Mouse (Mus musculus) CH12.LX (cell line): ENCODE results near the gene Mpv17. TPM values are rescaled to one million over a fixed set of nuclear protein-coding genes. Genes with fewer than 3 reads are reported as not detected.

ENCODE experiments used
- DNase-seq: peaks from one replicate; pipeline ENCODE4 v3.0.0-alpha.2; 2013; ENCODE audit errors: extremely low read depth
- H3K27ac ChIP-seq: 2 replicates; pipeline ENCODE4 v1.5.1; 2012; ENCODE audit warnings: low read depth, mild to moderate bottlenecking, control low read depth, moderate library complexity; ENCODE audit not compliant: insufficient read depth
- H3K27me3 ChIP-seq: replicated peaks from 2 replicates; pipeline ENCODE3; 2012; ENCODE audit warnings: inconsistent platforms
- H3K36me3 ChIP-seq, 2 experiments: replicated peaks in 1 of 2; 2 replicates each; pipeline versions ENCODE3 to v1.6.1; 2012; ENCODE audit warnings: inconsistent platforms in 1 of 2, low read length in 1 of 2, mild to moderate bottlenecking in 1 of 2, mixed read lengths in 1 of 2, moderate library complexity in 1 of 2; ENCODE audit not compliant: control insufficient read depth in 1 of 2, insufficient read depth in 1 of 2
- H3K4me1 ChIP-seq, 2 experiments: 2 replicates each; pipeline ENCODE4 v1.6.1; 2012; ENCODE audit warnings: inconsistent platforms in 1 of 2, moderate library complexity in 1 of 2; ENCODE audit not compliant: insufficient read depth in 2 of 2, control insufficient read depth in 1 of 2
- H3K4me2 ChIP-seq: 2 replicates; pipeline ENCODE4 v1.6.1; 2012; ENCODE audit warnings: low read depth, mild to moderate bottlenecking, control low read depth; ENCODE audit not compliant: poor library complexity, insufficient read depth, severe bottlenecking
- H3K4me3 ChIP-seq, 3 experiments: fragments of 150-350 bp in 1 of 3; sonication (generic) in 1 of 3; replicated peaks in 1 of 3; 2 replicates each; pipeline versions ENCODE3 to v1.5.1; 2011 to 2012; ENCODE audit warnings: low read depth in 2 of 3, low read length in 2 of 3, mild to moderate bottlenecking in 2 of 3, moderate library complexity in 2 of 3, control low read depth in 1 of 3, improper control_type of control experiment in 1 of 3, inconsistent platforms in 1 of 3, mixed read lengths in 1 of 3; ENCODE audit not compliant: poor library complexity in 1 of 3
- H3K79me2 ChIP-seq: replicated peaks from 2 replicates; pipeline ENCODE4 v1.6.1; 2012; ENCODE audit warnings: mild to moderate bottlenecking, moderate library complexity; ENCODE audit not compliant: control insufficient read depth, poor library complexity, insufficient read depth, severe bottlenecking; ENCODE audit errors: extremely low read depth
- H3K9ac ChIP-seq: 2 replicates; pipeline ENCODE4 v1.6.1; 2012; ENCODE audit warnings: low read depth, mild to moderate bottlenecking, control low read depth, moderate library complexity; ENCODE audit not compliant: insufficient read depth
- H3K9me3 ChIP-seq: replicated peaks from 2 replicates; pipeline ENCODE3; 2012; ENCODE audit warnings: low read length, inconsistent platforms, mixed read lengths
- CHD1 ChIP-seq: IDR thresholded peaks from 2 replicates; pipeline ENCODE4 v1.6.1; 2012; ENCODE audit warnings: low read depth, low read length, improper control_type of control experiment, inconsistent platforms
- CTCF ChIP-seq, 2 experiments: IDR thresholded peaks in 1 of 2; conservative IDR thresholded peaks in 1 of 2; 2 replicates each; pipeline ENCODE4 v1.5.1; 2011 to 2012; ENCODE audit warnings: low read depth in 2 of 2, low read length in 2 of 2, improper control_type of control experiment in 1 of 2, inconsistent platforms in 1 of 2, mild to moderate bottlenecking in 1 of 2, moderate library complexity in 1 of 2
- ELF1 ChIP-seq: IDR thresholded peaks from 2 replicates; pipeline ENCODE4 v1.6.1; 2014; ENCODE audit warnings: low read depth, mild to moderate bottlenecking, inconsistent platforms, low read length, improper control_type of control experiment
- HCFC1 ChIP-seq: IDR thresholded peaks from 2 replicates; pipeline ENCODE4 v1.6.1; 2012; ENCODE audit warnings: low read depth, mild to moderate bottlenecking, inconsistent platforms, low read length, improper control_type of control experiment
- MEF2A ChIP-seq: IDR thresholded peaks from 2 replicates; pipeline ENCODE4 v1.6.1; 2014; ENCODE audit warnings: low read depth, mild to moderate bottlenecking, inconsistent platforms, low read length, improper control_type of control experiment, borderline replicate concordance
- NELFE ChIP-seq: IDR thresholded peaks from 2 replicates; pipeline ENCODE4 v1.6.1; 2011; ENCODE audit warnings: low read depth, low read length, improper control_type of control experiment
- POLR2A ChIP-seq: IDR thresholded peaks from 2 replicates; pipeline ENCODE4 v1.6.1; 2011; ENCODE audit warnings: low read depth, mild to moderate bottlenecking, improper control_type of control experiment, low read length
- POLR2AphosphoS2 ChIP-seq: IDR thresholded peaks from 2 replicates; pipeline ENCODE4 v1.6.1; 2011; ENCODE audit warnings: low read depth, low read length, improper control_type of control experiment
- RCOR1 ChIP-seq: conservative IDR thresholded peaks from 2 replicates; pipeline ENCODE4 v1.6.1; 2012; ENCODE audit warnings: low read depth, mild to moderate bottlenecking, inconsistent platforms, low read length, improper control_type of control experiment
- TCF12 ChIP-seq: IDR thresholded peaks from 2 replicates; pipeline ENCODE4 v1.6.1; 2014; ENCODE audit warnings: low read depth, mild to moderate bottlenecking, inconsistent platforms, low read length, improper control_type of control experiment
- USF1 ChIP-seq: IDR thresholded peaks from 2 replicates; pipeline ENCODE4 v1.6.1; 2014; ENCODE audit warnings: low read depth, mild to moderate bottlenecking, inconsistent platforms, low read length, improper control_type of control experiment
- USF2 ChIP-seq: conservative IDR thresholded peaks from 2 replicates; pipeline ENCODE4 v1.6.1; 2011; ENCODE audit warnings: low read depth, low read length, improper control_type of control experiment
- ZC3H11A ChIP-seq: IDR thresholded peaks from 2 replicates; pipeline ENCODE4 v1.6.1; 2012; ENCODE audit warnings: low read depth, mild to moderate bottlenecking, inconsistent platforms, low read length, improper control_type of control experiment
- ZMIZ1 ChIP-seq: IDR thresholded peaks from 2 replicates; pipeline ENCODE4 v1.6.1; 2012; ENCODE audit warnings: low read depth, mild to moderate bottlenecking, inconsistent platforms, low read length, improper control_type of control experiment
- dilution Hi-C: fragments of 300-500 bp; cut with MboI; formaldehyde crosslinking; loops from 2 replicates; pipeline ENCODE4 v1.14.3; 2020; ENCODE audit warnings: low sequenced_read_pairs; ENCODE audit not compliant: extremely low pct_unique_long_range_greater_than_20kb, extremely low pct_ligation_motif_present
- in situ Hi-C: fragments of 300-500 bp; cut with MboI; formaldehyde crosslinking; loops from 3 replicates; pipeline ENCODE4 v1.14.3; 2019; ENCODE audit warnings: low sequenced_read_pairs, low pct_ligation_motif_present, low pct_unique_long_range_greater_than_20kb, mixed read lengths
- polyA plus RNA-seq: library from polyadenylated mRNA; unstranded; fragments of >175 nt; gene quantifications from 2 replicates; pipeline ENCODE4 v1.2.1, GENCODE M21; 2012; ENCODE audit warnings: low read depth; ENCODE audit not compliant: insufficient read length
- total RNA-seq, 2 experiments: library from RNA; depleted of rRNA; stranded (reverse); fragments of 300-350 nt in 1 of 2; fragments of >200 nt in 1 of 2; gene quantifications; 2 replicates each; pipeline ENCODE4 v1.2.3; 2012 to 2014

Gene Mpv17
- total and polyA plus RNA-seq, 3 experiments = 24.0 to 37.6 (median 32.8) TPM

DNA sequence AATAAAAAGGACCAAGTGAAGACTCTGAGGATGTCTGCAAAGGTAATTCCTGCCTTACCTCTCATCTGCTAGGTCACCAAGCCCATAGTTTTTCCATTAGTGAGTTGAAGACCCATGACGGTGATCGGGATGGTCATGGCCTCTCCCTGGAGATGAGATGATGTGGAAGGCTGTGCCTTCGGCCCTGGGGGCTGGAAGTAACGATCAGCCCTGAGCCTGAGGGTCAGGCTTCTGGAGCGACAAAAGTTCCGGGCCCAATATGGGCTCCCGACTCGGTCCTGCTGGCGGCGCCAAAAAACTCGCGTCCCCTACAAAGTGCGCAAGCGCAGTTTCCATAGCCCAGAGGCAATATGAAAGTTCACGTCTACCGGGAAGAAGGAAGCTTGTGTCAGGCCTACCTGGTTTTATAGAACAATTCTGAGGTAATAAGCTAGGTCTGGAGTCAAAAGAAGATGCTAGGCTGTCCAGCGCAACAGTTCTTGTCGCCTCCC is 46.0 kb downstream of the Mpv17 start, which contains the start of gene Slc30a3:
Gene Slc30a3 (minus strand): TSS at position 238 of the 491 bp plus-strand sequence.
- H3K4me3 ChIP-seq = no peak within 1 kb of the TSS
- in situ Hi-C loops (no loop called here), dilution Hi-C loops (no loop called here)
- H3K9ac ChIP-seq = no peak within 1 kb of the TSS
- DNase-seq = no peak
- no peaks in the 10 kb centered on the region; the same call in 1 of the 2 replicates for H3K79me2 ChIP-seq
- H3K9me3 ChIP-seq = no peaks in the 10 kb centered on the region
- TF ChIP-seq RCOR1 (no peak), TCF12 (no peak), ELF1 (no peak), USF2 (no peak), POLR2AphosphoS2 (no peak), HCFC1 (no peak), ZC3H11A (no peak), NELFE (no peak), POLR2A (no peak), USF1 (no peak), CTCF (conservative IDR thresholded peaks at IDR 0.05 in 1 of 2, IDR thresholded peaks at IDR 0.05 in 1 of 2; ENCODE audit: low read depth in 2 of 2, low read length in 2 of 2) (no peak), CHD1 (no peak)
- H3K27me3 ChIP-seq = peaks cover 33% of the 10 kb centered on the region
- no peaks in the 10 kb centered on the region for H3K36me3 ChIP-seq
- H3K4me1 ChIP-seq = peaks cover 4 to 9% of the 10 kb centered on the region in 2 experiments; a peak in 3 of 4 replicates
- H3K27ac ChIP-seq = no peak within 1 kb of the TSS
- no peak within 1 kb of the TSS for H3K4me2 ChIP-seq

GRCm38 (mm10) chr5:31105814-31106335 is 48.2 kb downstream of the Mpv17 start, which contains the start of gene Dnajc5g:
Dnajc5g (plus strand) TSS chr5:31106285.
- Histone ChIP-seq H3K27ac (no peak within 1 kb of the TSS), H3K36me3 (no peaks in the 10 kb centered on the region), H3K9me3 (no peaks in the 10 kb centered on the region), H3K4me3 (no peak within 1 kb of the TSS), H3K9ac (no peak within 1 kb of the TSS), H3K4me1 (peaks cover 4 to 9% of the 10 kb centered on the region in 2 experiments; a peak in 3 of 4 replicates), H3K27me3 (peaks cover 26% of the 10 kb centered on the region), H3K79me2 (no peaks in the 10 kb centered on the region; the same call in 1 of the 2 replicates), H3K4me2 (no peak within 1 kb of the TSS)
- dilution Hi-C loops (no loop called here), in situ Hi-C loops (no loop called here)
- DNase-seq = no peak
- TF ChIP-seq MEF2A (no peak), ZMIZ1 (no peak)
- TF ChIP-seq, all 38 proteins: peak for 0
